Comparison of ENCODE assay signal across 21 mouse cellular contexts in the genomic region with DNA sequence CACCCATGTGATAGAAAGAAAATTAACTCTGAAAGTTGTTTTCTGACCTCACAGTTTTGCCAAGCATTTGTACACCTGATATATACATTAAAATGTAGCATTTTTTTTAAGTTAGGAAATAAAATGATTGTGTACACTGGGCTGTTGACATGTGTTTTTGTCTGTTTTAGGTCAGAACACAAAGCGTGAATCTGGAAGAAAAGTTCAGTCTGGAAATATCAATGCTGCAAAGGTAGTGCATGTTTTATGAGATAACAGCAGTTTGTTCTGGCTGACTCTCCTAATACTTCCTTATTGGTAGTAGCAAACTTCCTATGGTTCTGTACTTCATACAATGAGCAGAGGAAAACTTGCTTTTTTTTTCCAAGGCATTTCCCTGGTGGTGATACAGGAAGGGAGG. TPM values are rescaled to one million over a fixed set of nuclear protein-coding genes. Genes with fewer than 3 reads are reported as not detected.
A peak's percentile ranks its signal among the peaks of the same experiment; 100 is the strongest.
DNase-seq lines count a peak whose midpoint lies in the region; ATAC-seq and TF ChIP-seq lines count a peak whose summit lies in the region.
"Had no signal": no experiment of that assay in that cellular context is flagged by ENCODE, and none has a peak within 500 bp of the region (broad histone marks: within the 10 kb centered on the region; RNA-seq: fewer than 3 reads in every experiment).

No protein-coding gene starts in this region.

- H3K4me3 ChIP-seq in hindbrain, embryonic 13.5 days = no peak overlapping the region
- no peak overlapping the region for H3K4me3 ChIP-seq in hindbrain, embryonic 11.5 days (ENCODE audit: low read depth, low read length)
- no peak overlapping the region for H3K4me3 ChIP-seq in midbrain, embryonic 14.5 days (replicated peaks; ENCODE audit: low read depth, low read length)
- no peak overlapping the region; the same call in 1 of the 2 replicates for H3K4me3 ChIP-seq in midbrain, embryonic 10.5 days
- peak overlapping the region; percentile 17; the same call in 1 of the 2 replicates for H3K4me3 ChIP-seq in embryonic facial prominence, embryonic 10.5 days
- peak overlapping the region; percentile 78 for H3K4me3 ChIP-seq in myocyte
- H3K4me3 ChIP-seq: heart, adult 2 months had no signal

- H3K9ac ChIP-seq in hindbrain, embryonic 13.5 days = no peak overlapping the region
- H3K9ac ChIP-seq in hindbrain, embryonic 11.5 days (ENCODE audit: low read depth, low read length) = no peak overlapping the region
- H3K9ac ChIP-seq in midbrain, embryonic 14.5 days (replicated peaks; ENCODE audit: low read length) = no peak overlapping the region

- no peak for TF ChIP-seq POLR2A in myocyte (IDR thresholded peaks at IDR 0.05; ENCODE audit: insufficient read length, low read depth)

- peaks cover 44% of the 10 kb centered on the region for H3K79me2 ChIP-seq in myocyte (ENCODE audit: control insufficient read depth, insufficient read depth)

- H3K4me2 ChIP-seq in hindbrain, embryonic 13.5 days = peak overlapping the region; percentile 85; the same call in 1 of the 2 replicates
- H3K4me2 ChIP-seq in hindbrain, embryonic 11.5 days (replicated peaks; ENCODE audit: low read depth, low read length) = no peak overlapping the region
- peak overlapping the region; percentile 69 for H3K4me2 ChIP-seq in midbrain, embryonic 14.5 days (ENCODE audit: low read length)
- H3K4me2 ChIP-seq in myocyte (ENCODE audit: low read depth) = no peak overlapping the region

- no peaks in the 10 kb centered on the region for H3K9me3 ChIP-seq in hindbrain, embryonic 13.5 days
- H3K9me3 ChIP-seq in hindbrain, embryonic 11.5 days (ENCODE audit: control insufficient read depth, low read length) = no peaks in the 10 kb centered on the region
- no peaks in the 10 kb centered on the region for H3K9me3 ChIP-seq in midbrain, embryonic 14.5 days (ENCODE audit: control insufficient read depth, low read length)
- no peaks in the 10 kb centered on the region for H3K9me3 ChIP-seq in midbrain, embryonic 10.5 days (replicated peaks)
- H3K9me3 ChIP-seq in embryonic facial prominence, embryonic 10.5 days = no peaks in the 10 kb centered on the region
- H3K9me3 ChIP-seq: kidney, embryonic 15.5 days; midbrain, embryonic 12.5 days had no signal

- no peak overlapping the region for H3ac ChIP-seq in myocyte (ENCODE audit: control insufficient read depth, insufficient read length)

- peaks cover 48% of the 10 kb centered on the region for H3K36me3 ChIP-seq in hindbrain, embryonic 13.5 days
- H3K36me3 ChIP-seq in hindbrain, embryonic 11.5 days (ENCODE audit: control insufficient read depth, insufficient read depth, low read length) = peaks cover 15% of the 10 kb centered on the region; the same call in 1 of the 2 replicates
- H3K36me3 ChIP-seq in midbrain, embryonic 14.5 days (ENCODE audit: control insufficient read depth, insufficient read depth, low read length) = peaks cover 52% of the 10 kb centered on the region
- H3K36me3 ChIP-seq in midbrain, embryonic 10.5 days = peaks cover 59% of the 10 kb centered on the region
- H3K36me3 ChIP-seq in embryonic facial prominence, embryonic 10.5 days (replicated peaks) = peaks cover 56% of the 10 kb centered on the region
- peaks cover 52% of the 10 kb centered on the region for H3K36me3 ChIP-seq in myocyte (ENCODE audit: control insufficient read depth, insufficient read depth)

- no peak overlapping the region for H3K27ac ChIP-seq in hindbrain, embryonic 13.5 days
- H3K27ac ChIP-seq in hindbrain, embryonic 11.5 days (ENCODE audit: low read depth, low read length) = no peak overlapping the region
- no peak overlapping the region for H3K27ac ChIP-seq in midbrain, embryonic 14.5 days (replicated peaks; ENCODE audit: low read depth, low read length)
- no peak overlapping the region for H3K27ac ChIP-seq in midbrain, embryonic 10.5 days (replicated peaks)
- no peak overlapping the region for H3K27ac ChIP-seq in embryonic facial prominence, embryonic 10.5 days (replicated peaks)
- H3K27ac ChIP-seq: heart, adult 2 months; kidney, embryonic 15.5 days; midbrain, embryonic 12.5 days had no signal

- no peak for DNase-seq in hindbrain, embryonic 11.5 days (ENCODE audit: low spot score)
- DNase-seq in midbrain, embryonic 14.5 days = no peak
- no peak for DNase-seq in midbrain, embryonic 10.5 days (ENCODE audit: low spot score)
- no peak for DNase-seq in embryonic facial prominence, embryonic 10.5 days (ENCODE audit: low spot score)
- DNase-seq: adrenal gland, adult 8-10 months; gastrocnemius, postnatal 36 days; heart, adult 2 months; kidney, adult 11 months; kidney, postnatal 36 days; layer of hippocampus, postnatal 36 days; lung, postnatal 10 days; right cerebral cortex, postnatal 25 days had no signal

- ATAC-seq in hindbrain, embryonic 13.5 days (ENCODE audit: low FRiP score) = no peak
- ATAC-seq in hindbrain, embryonic 11.5 days (ENCODE audit: low FRiP score) = no peak
- ATAC-seq in midbrain, embryonic 14.5 days (ENCODE audit: low FRiP score, low TSS enrichment) = no peak
- no peak for ATAC-seq in monocyte, adult 5-6 weeks (replicated peaks; ENCODE audit: insufficient number of reproducible peaks, low FRiP score, low TSS enrichment, poor library complexity, severe bottlenecking)
- ATAC-seq: activated CD4-positive, CD25-positive, alpha-beta regulatory T cell, adult 4 months had no signal

- H3K27me3 ChIP-seq in hindbrain, embryonic 13.5 days = no peaks in the 10 kb centered on the region
- H3K27me3 ChIP-seq in hindbrain, embryonic 11.5 days (ENCODE audit: control insufficient read depth, insufficient read depth, low read length) = no peaks in the 10 kb centered on the region
- H3K27me3 ChIP-seq in midbrain, embryonic 14.5 days (ENCODE audit: control insufficient read depth, insufficient read depth, low read length) = no peaks in the 10 kb centered on the region
- H3K27me3 ChIP-seq in midbrain, embryonic 10.5 days (ENCODE audit: low read depth, poor library complexity, severe bottlenecking) = no peaks in the 10 kb centered on the region
- no peaks in the 10 kb centered on the region for H3K27me3 ChIP-seq in embryonic facial prominence, embryonic 10.5 days (replicated peaks; ENCODE audit: low read depth, poor library complexity, severe bottlenecking)
- no peaks in the 10 kb centered on the region for H3K27me3 ChIP-seq in myocyte (ENCODE audit: control insufficient read depth, insufficient read depth, insufficient read length)
- H3K27me3 ChIP-seq: kidney, embryonic 15.5 days; midbrain, embryonic 12.5 days had no signal

- H3K4me1 ChIP-seq in hindbrain, embryonic 13.5 days (replicated peaks) = peaks cover 24% of the 10 kb centered on the region
- peaks cover 6% of the 10 kb centered on the region for H3K4me1 ChIP-seq in hindbrain, embryonic 11.5 days (replicated peaks; ENCODE audit: control insufficient read depth, insufficient read depth, low read length)
- H3K4me1 ChIP-seq in midbrain, embryonic 14.5 days (ENCODE audit: control insufficient read depth, insufficient read depth, low read length) = peaks cover 9% of the 10 kb centered on the region
- H3K4me1 ChIP-seq in midbrain, embryonic 10.5 days = peaks cover 23% of the 10 kb centered on the region
- peaks cover 20% of the 10 kb centered on the region for H3K4me1 ChIP-seq in embryonic facial prominence, embryonic 10.5 days

- WGBS in hindbrain, embryonic 13.5 days = 96% methylated on average over 1 of the region's 1 CpGs
- WGBS in hindbrain, embryonic 11.5 days = 93% methylated on average over 1 of the region's 1 CpGs
- 98% methylated on average over 1 of the region's 1 CpGs for WGBS in midbrain, embryonic 14.5 days
- WGBS in midbrain, embryonic 10.5 days = 95% methylated on average over 1 of the region's 1 CpGs
- 92% methylated on average over 1 of the region's 1 CpGs for WGBS in embryonic facial prominence, embryonic 10.5 days

RNA-seq across cellular contexts. Expression of gene Cct3, which starts 2.3 kb away (rescaled TPM):
- 495 and 508 TPM in 2 replicates for polyA plus RNA-seq in hindbrain, embryonic 13.5 days (2015; fragmentation: Nextera tagmentation; extraction: Ambion mirVana)
- 736 and 767 TPM in 2 replicates for polyA plus RNA-seq in hindbrain, embryonic 11.5 days (2014; fragmentation: Nextera tagmentation; extraction: Ambion mirVana)
- 444 and 493 TPM in 2 replicates for polyA plus RNA-seq in midbrain, embryonic 14.5 days (2014; fragmentation: Nextera tagmentation; extraction: Ambion mirVana)
- 780 and 865 TPM in 2 replicates for polyA plus RNA-seq in midbrain, embryonic 10.5 days (2016; fragmentation: Nextera tagmentation; extraction: Ambion mirVana)
- 862 and 910 TPM in 2 replicates for polyA plus RNA-seq in embryonic facial prominence, embryonic 10.5 days (2016; fragmentation: Nextera tagmentation; extraction: Ambion mirVana)
- 409 TPM for polyA plus RNA-seq in myocyte (2012; fragmentation: generic; extraction: Trizol)
- total RNA-seq in monocyte, adult 5-6 weeks (2017) = 95.0 to 123 TPM (median 105 TPM) in 3 replicates

RNA-seq across cellular contexts. Expression of gene Tsacc, which starts 2.4 kb away (rescaled TPM):
- polyA plus RNA-seq in hindbrain, embryonic 13.5 days (2015; fragmentation: Nextera tagmentation; extraction: Ambion mirVana) = 10.9 and 12.0 TPM in 2 replicates
- polyA plus RNA-seq in hindbrain, embryonic 11.5 days (2014; fragmentation: Nextera tagmentation; extraction: Ambion mirVana) = 8.1 and 8.6 TPM in 2 replicates
- 8.0 and 8.1 TPM in 2 replicates for polyA plus RNA-seq in midbrain, embryonic 14.5 days (2014; fragmentation: Nextera tagmentation; extraction: Ambion mirVana)
- polyA plus RNA-seq in midbrain, embryonic 10.5 days (2016; fragmentation: Nextera tagmentation; extraction: Ambion mirVana) = 11.4 and 14.1 TPM in 2 replicates
- polyA plus RNA-seq in embryonic facial prominence, embryonic 10.5 days (2016; fragmentation: Nextera tagmentation; extraction: Ambion mirVana) = 12.6 and 14.7 TPM in 2 replicates
- 2.7 TPM for polyA plus RNA-seq in myocyte (2012; fragmentation: generic; extraction: Trizol)
- 5.1 TPM in 1 of 3 replicates, not detected in the others for total RNA-seq in monocyte, adult 5-6 weeks (2017)

RNA-seq across cellular contexts. Expression of gene Gm38392, which starts 12.2 kb away (rescaled TPM):
- 0.29 and 0.70 TPM in 2 replicates for polyA plus RNA-seq in hindbrain, embryonic 13.5 days (2015; fragmentation: Nextera tagmentation; extraction: Ambion mirVana)
- 0.20 and 0.49 TPM in 2 replicates for polyA plus RNA-seq in hindbrain, embryonic 11.5 days (2014; fragmentation: Nextera tagmentation; extraction: Ambion mirVana)
- polyA plus RNA-seq in midbrain, embryonic 14.5 days (2014; fragmentation: Nextera tagmentation; extraction: Ambion mirVana) = not detected in 2 replicates
- 0.14 TPM in 1 of 2 replicates, not detected in the other for polyA plus RNA-seq in midbrain, embryonic 10.5 days (2016; fragmentation: Nextera tagmentation; extraction: Ambion mirVana)
- polyA plus RNA-seq in embryonic facial prominence, embryonic 10.5 days (2016; fragmentation: Nextera tagmentation; extraction: Ambion mirVana) = not detected in 2 replicates
- polyA plus RNA-seq in myocyte (2012; fragmentation: generic; extraction: Trizol) = 0.06 TPM
- total RNA-seq in monocyte, adult 5-6 weeks (2017) = 0.43 TPM in 1 of 3 replicates, not detected in the others
- polyA plus RNA-seq: activated CD4-positive, CD25-positive, alpha-beta regulatory T cell, adult 4 months; heart, adult 2 months; heart, embryonic 14.5 days; liver, embryonic 16.5 days; midbrain, embryonic 12.5 days; spleen, adult 2 months had no signal

RNA-seq across cellular contexts. Expression of gene Glmp, which starts 25.7 kb away (rescaled TPM):
- polyA plus RNA-seq in hindbrain, embryonic 13.5 days (2015; fragmentation: Nextera tagmentation; extraction: Ambion mirVana) = 122 and 129 TPM in 2 replicates
- 69.4 and 71.5 TPM in 2 replicates for polyA plus RNA-seq in hindbrain, embryonic 11.5 days (2014; fragmentation: Nextera tagmentation; extraction: Ambion mirVana)
- 56.6 and 64.3 TPM in 2 replicates for polyA plus RNA-seq in midbrain, embryonic 14.5 days (2014; fragmentation: Nextera tagmentation; extraction: Ambion mirVana)
- polyA plus RNA-seq in midbrain, embryonic 10.5 days (2016; fragmentation: Nextera tagmentation; extraction: Ambion mirVana) = 136 and 142 TPM in 2 replicates
- polyA plus RNA-seq in embryonic facial prominence, embryonic 10.5 days (2016; fragmentation: Nextera tagmentation; extraction: Ambion mirVana) = 142 and 153 TPM in 2 replicates
- 171 TPM for polyA plus RNA-seq in myocyte (2012; fragmentation: generic; extraction: Trizol)
- total RNA-seq in monocyte, adult 5-6 weeks (2017) = 12.1 to 34.5 TPM (median 17.5 TPM) in 3 replicates

RNA-seq across cellular contexts. Expression of gene Tmem79, which starts 36.8 kb away (rescaled TPM):
- 1.2 and 1.3 TPM in 2 replicates for polyA plus RNA-seq in hindbrain, embryonic 13.5 days (2015; fragmentation: Nextera tagmentation; extraction: Ambion mirVana)
- polyA plus RNA-seq in hindbrain, embryonic 11.5 days (2014; fragmentation: Nextera tagmentation; extraction: Ambion mirVana) = 1.7 TPM in 2 replicates
- polyA plus RNA-seq in midbrain, embryonic 14.5 days (2014; fragmentation: Nextera tagmentation; extraction: Ambion mirVana) = 1.2 and 1.7 TPM in 2 replicates
- polyA plus RNA-seq in midbrain, embryonic 10.5 days (2016; fragmentation: Nextera tagmentation; extraction: Ambion mirVana) = 1.8 and 2.3 TPM in 2 replicates
- polyA plus RNA-seq in embryonic facial prominence, embryonic 10.5 days (2016; fragmentation: Nextera tagmentation; extraction: Ambion mirVana) = 2.4 and 4.8 TPM in 2 replicates
- polyA plus RNA-seq in myocyte (2012; fragmentation: generic; extraction: Trizol) = 2.3 TPM
- 0.49 to 1.8 TPM in 2 of 3 replicates, not detected in the other for total RNA-seq in monocyte, adult 5-6 weeks (2017)

Comparison
In these comparisons a context has a peak if more than half of its experiments do, and no peak if none do; other contexts are left out.
1. H3K4me2 ChIP-seq: peak in hindbrain, embryonic 13.5 days (single experiment) and midbrain, embryonic 14.5 days (single experiment); none in hindbrain, embryonic 11.5 days (single experiment) and myocyte (single experiment).
2. H3K4me3 ChIP-seq: peak in embryonic facial prominence, embryonic 10.5 days (single experiment) and myocyte (single experiment); none in hindbrain, embryonic 13.5 days (single experiment), hindbrain, embryonic 11.5 days (single experiment), midbrain, embryonic 14.5 days (single experiment) and midbrain, embryonic 10.5 days (single experiment).